Mouse (Mus musculus): ENCODE measurements around the gene Smim1. TPM values are rescaled to one million over a fixed set of nuclear protein-coding genes. Genes with fewer than 3 reads are reported as not detected.

Smim1 gene
- polyA plus RNA-seq, 1 experiment, result 9.5 TPM

- Histone ChIP-seq H3K27me3 (ENCODE audit: control insufficient read depth, insufficient read depth, insufficient read length) (no peaks in the 10 kb centered on the region), H3ac (ENCODE audit: control insufficient read depth, insufficient read length) (no peak overlapping the region), H3K4me3 (no peak overlapping the region), H3K4me2 (ENCODE audit: low read depth) (no peak overlapping the region), H3K79me2 (ENCODE audit: control insufficient read depth, insufficient read depth) (peaks cover 22% of the 10 kb centered on the region), H3K36me3 (ENCODE audit: control insufficient read depth, insufficient read depth) (peaks cover 13% of the 10 kb centered on the region)
- no peak for TF ChIP-seq POLR2A (IDR thresholded peaks at IDR 0.05; ENCODE audit: insufficient read length, low read depth)
- no peak for TF ChIP-seq POLR2AphosphoS2 (IDR thresholded peaks at IDR 0.05; ENCODE audit: insufficient read length, low read depth)
- no peak for TF ChIP-seq TCF12 (IDR thresholded peaks at IDR 0.05; ENCODE audit: insufficient read depth, poor library complexity, severe bottlenecking)
- TF ChIP-seq MYOG (IDR thresholded peaks at IDR 0.05; ENCODE audit: control insufficient read depth in 1 of 3, insufficient read depth in 1 of 3, insufficient read length in 2 of 3, low read depth in 2 of 3), result no peak
- TF ChIP-seq E2F4 (IDR thresholded peaks at IDR 0.05; ENCODE audit: insufficient read depth), result no peak
- TF ChIP-seq MAX (IDR thresholded peaks at IDR 0.05; ENCODE audit: low read depth), result no peak
- no peak for TF ChIP-seq SRF (IDR thresholded peaks at IDR 0.05; ENCODE audit: control insufficient read depth, insufficient read length, low read depth)
- no peak for TF ChIP-seq TCF3 (IDR thresholded peaks at IDR 0.05; ENCODE audit: insufficient read length, low read depth)
- TF ChIP-seq USF1 (IDR thresholded peaks at IDR 0.05; ENCODE audit: low read depth), result no peak
- no peak for TF ChIP-seq CEBPB (IDR thresholded peaks at IDR 0.05; ENCODE audit: insufficient read depth, poor library complexity, severe bottlenecking)
- TF ChIP-seq MYOD1 (IDR thresholded peaks at IDR 0.05; ENCODE audit: control insufficient read depth in 1 of 3, insufficient read length in 2 of 3, low read depth in 2 of 3), result no peak
- TF ChIP-seq REST (IDR thresholded peaks at IDR 0.05; ENCODE audit: insufficient read depth, insufficient read length), result no peak
Measured at GRCm38 (mm10) chr4:153980470-153980869, 45.6 kb downstream of the Smim1 start.

GRCm38 (mm10) chr4:153979243-153979642 lies 46.8 kb downstream of the Smim1 start:
- Histone ChIP-seq H3ac (ENCODE audit: control insufficient read depth, insufficient read length) (no peak overlapping the region), H3K27me3 (ENCODE audit: control insufficient read depth, insufficient read depth, insufficient read length) (no peaks in the 10 kb centered on the region), H3K4me2 (ENCODE audit: low read depth) (no peak overlapping the region), H3K4me3 (no peak overlapping the region), H3K79me2 (ENCODE audit: control insufficient read depth, insufficient read depth) (peaks cover 26% of the 10 kb centered on the region), H3K36me3 (ENCODE audit: control insufficient read depth, insufficient read depth) (peaks cover 13% of the 10 kb centered on the region)
- no peak for TF ChIP-seq CEBPB (IDR thresholded peaks at IDR 0.05; ENCODE audit: insufficient read depth, poor library complexity, severe bottlenecking)
- no peak for TF ChIP-seq SRF (IDR thresholded peaks at IDR 0.05; ENCODE audit: control insufficient read depth, insufficient read length, low read depth)
- TF ChIP-seq POLR2AphosphoS2 (IDR thresholded peaks at IDR 0.05; ENCODE audit: insufficient read length, low read depth), result no peak
- no peak for TF ChIP-seq USF1 (IDR thresholded peaks at IDR 0.05; ENCODE audit: low read depth)
- no peak for TF ChIP-seq MYOD1 (IDR thresholded peaks at IDR 0.05; ENCODE audit: control insufficient read depth in 1 of 3, insufficient read length in 2 of 3, low read depth in 2 of 3)
- TF ChIP-seq TCF12 (IDR thresholded peaks at IDR 0.05; ENCODE audit: insufficient read depth, poor library complexity, severe bottlenecking), result no peak
- no peak for TF ChIP-seq TCF3 (IDR thresholded peaks at IDR 0.05; ENCODE audit: insufficient read length, low read depth)
- TF ChIP-seq MYOG (IDR thresholded peaks at IDR 0.05; ENCODE audit: control insufficient read depth in 1 of 3, insufficient read depth in 1 of 3, insufficient read length in 2 of 3, low read depth in 2 of 3), result no peak
- no peak for TF ChIP-seq POLR2A (IDR thresholded peaks at IDR 0.05; ENCODE audit: insufficient read length, low read depth)
- TF ChIP-seq E2F4 (IDR thresholded peaks at IDR 0.05; ENCODE audit: insufficient read depth), result no peak
- TF ChIP-seq MAX (IDR thresholded peaks at IDR 0.05; ENCODE audit: low read depth), result no peak
- no peak for TF ChIP-seq REST (IDR thresholded peaks at IDR 0.05; ENCODE audit: insufficient read depth, insufficient read length)

- Histone ChIP-seq H3K27me3 (ENCODE audit: control insufficient read depth, insufficient read depth, insufficient read length) (no peaks in the 10 kb centered on the region), H3K4me2 (ENCODE audit: low read depth) (peak overlapping the region; percentile 82), H3K36me3 (ENCODE audit: control insufficient read depth, insufficient read depth) (peaks cover 6% of the 10 kb centered on the region), H3K4me3 (peak overlapping the region; percentile 87), H3ac (ENCODE audit: control insufficient read depth, insufficient read length) (peak overlapping the region; percentile 28), H3K79me2 (ENCODE audit: control insufficient read depth, insufficient read depth) (peaks cover 26% of the 10 kb centered on the region)
- TF ChIP-seq MYOG (IDR thresholded peaks at IDR 0.05; ENCODE audit: control insufficient read depth in 1 of 3, insufficient read depth in 1 of 3, insufficient read length in 2 of 3, low read depth in 2 of 3) (peak in 1 of 3 experiments; percentile 4), TCF12 (IDR thresholded peaks at IDR 0.05; ENCODE audit: insufficient read depth, poor library complexity, severe bottlenecking) (no peak), REST (IDR thresholded peaks at IDR 0.05; ENCODE audit: insufficient read depth, insufficient read length) (no peak), MYOD1 (IDR thresholded peaks at IDR 0.05; ENCODE audit: control insufficient read depth in 1 of 3, insufficient read length in 2 of 3, low read depth in 2 of 3) (no peak), MAX (IDR thresholded peaks at IDR 0.05; ENCODE audit: low read depth) (no peak), USF1 (IDR thresholded peaks at IDR 0.05; ENCODE audit: low read depth) (no peak)
Measured at GRCm38 (mm10) chr4:153975768-153976167, 50.3 kb downstream of the Smim1 start.

- Histone ChIP-seq H3K36me3 (ENCODE audit: control insufficient read depth, insufficient read depth) (peaks cover 6% of the 10 kb centered on the region), H3K27me3 (ENCODE audit: control insufficient read depth, insufficient read depth, insufficient read length) (no peaks in the 10 kb centered on the region)
- TF ChIP-seq MYOG (IDR thresholded peaks at IDR 0.05; ENCODE audit: control insufficient read depth in 1 of 3, insufficient read depth in 1 of 3, insufficient read length in 2 of 3, low read depth in 2 of 3), result no peak
- no peak for TF ChIP-seq POLR2A (IDR thresholded peaks at IDR 0.05; ENCODE audit: insufficient read length, low read depth)
- TF ChIP-seq MAX (IDR thresholded peaks at IDR 0.05; ENCODE audit: low read depth), result no peak
- no peak for TF ChIP-seq E2F4 (IDR thresholded peaks at IDR 0.05; ENCODE audit: insufficient read depth)
- TF ChIP-seq TCF12 (IDR thresholded peaks at IDR 0.05; ENCODE audit: insufficient read depth, poor library complexity, severe bottlenecking), result no peak
- TF ChIP-seq CEBPB (IDR thresholded peaks at IDR 0.05; ENCODE audit: insufficient read depth, poor library complexity, severe bottlenecking), result no peak
- TF ChIP-seq POLR2AphosphoS2 (IDR thresholded peaks at IDR 0.05; ENCODE audit: insufficient read length, low read depth), result no peak
- no peak for TF ChIP-seq SRF (IDR thresholded peaks at IDR 0.05; ENCODE audit: control insufficient read depth, insufficient read length, low read depth)
- TF ChIP-seq TCF3 (IDR thresholded peaks at IDR 0.05; ENCODE audit: insufficient read length, low read depth), result no peak
- no peak for TF ChIP-seq MYOD1 (IDR thresholded peaks at IDR 0.05; ENCODE audit: control insufficient read depth in 1 of 3, insufficient read length in 2 of 3, low read depth in 2 of 3)
- TF ChIP-seq USF1 (IDR thresholded peaks at IDR 0.05; ENCODE audit: low read depth), result no peak
- TF ChIP-seq REST (IDR thresholded peaks at IDR 0.05; ENCODE audit: insufficient read depth, insufficient read length), result no peak
Measured at GRCm38 (mm10) chr4:153975292-153975662, 50.8 kb downstream of the Smim1 start.

More at GRCm38 (mm10) chr4:153975292-153975662, 50.8 kb downstream of the Smim1 start:
- peak overlapping the region; percentile 82 for H3K4me2 ChIP-seq (ENCODE audit: low read depth)
- H3K79me2 ChIP-seq (ENCODE audit: control insufficient read depth, insufficient read depth), result peaks cover 26% of the 10 kb centered on the region
- peak overlapping the region; percentile 28 for H3ac ChIP-seq (ENCODE audit: control insufficient read depth, insufficient read length)
- peak overlapping the region; percentile 87 for H3K4me3 ChIP-seq
